Mouse (Mus musculus): ENCODE results near the gene Chst13. TPM values are rescaled to one million over a fixed set of nuclear protein-coding genes. Genes with fewer than 3 reads are reported as not detected.

Gene Chst13
- polyA plus RNA-seq, 1 experiment: 3.9 TPM

GRCm38 (mm10) chr6:90321811-90322210 lies 3.2 kb downstream of the Chst13 start:
- Histone ChIP-seq H3K4me2 (ENCODE audit: low read depth) (peak overlapping the region; percentile 52), H3K79me2 (ENCODE audit: control insufficient read depth, insufficient read depth) (no peaks in the 10 kb centered on the region), H3ac (ENCODE audit: control insufficient read depth, insufficient read length) (no peak overlapping the region), H3K27me3 (ENCODE audit: control insufficient read depth, insufficient read depth, insufficient read length) (no peaks in the 10 kb centered on the region), H3K4me3 (no peak overlapping the region), H3K36me3 (ENCODE audit: control insufficient read depth, insufficient read depth) (no peaks in the 10 kb centered on the region)
- no peak for TF ChIP-seq E2F4 (IDR thresholded peaks at IDR 0.05; ENCODE audit: insufficient read depth)
- TF ChIP-seq REST (IDR thresholded peaks at IDR 0.05; ENCODE audit: insufficient read depth, insufficient read length): no peak
- TF ChIP-seq CEBPB (IDR thresholded peaks at IDR 0.05; ENCODE audit: insufficient read depth, poor library complexity, severe bottlenecking): no peak
- no peak for TF ChIP-seq POLR2AphosphoS2 (IDR thresholded peaks at IDR 0.05; ENCODE audit: insufficient read length, low read depth)
- TF ChIP-seq TCF3 (IDR thresholded peaks at IDR 0.05; ENCODE audit: insufficient read length, low read depth): no peak
- TF ChIP-seq MYOD1 (IDR thresholded peaks at IDR 0.05; ENCODE audit: control insufficient read depth in 1 of 3, insufficient read length in 2 of 3, low read depth in 2 of 3): no peak
- no peak for TF ChIP-seq MAX (IDR thresholded peaks at IDR 0.05; ENCODE audit: low read depth)
- TF ChIP-seq TCF12 (IDR thresholded peaks at IDR 0.05; ENCODE audit: insufficient read depth, poor library complexity, severe bottlenecking): no peak
- TF ChIP-seq MYOG (IDR thresholded peaks at IDR 0.05; ENCODE audit: control insufficient read depth in 1 of 3, insufficient read depth in 1 of 3, insufficient read length in 2 of 3, low read depth in 2 of 3): no peak
- TF ChIP-seq USF1 (IDR thresholded peaks at IDR 0.05; ENCODE audit: low read depth): no peak
- no peak for TF ChIP-seq SRF (IDR thresholded peaks at IDR 0.05; ENCODE audit: control insufficient read depth, insufficient read length, low read depth)
- TF ChIP-seq POLR2A (IDR thresholded peaks at IDR 0.05; ENCODE audit: insufficient read length, low read depth): no peak

DNA sequence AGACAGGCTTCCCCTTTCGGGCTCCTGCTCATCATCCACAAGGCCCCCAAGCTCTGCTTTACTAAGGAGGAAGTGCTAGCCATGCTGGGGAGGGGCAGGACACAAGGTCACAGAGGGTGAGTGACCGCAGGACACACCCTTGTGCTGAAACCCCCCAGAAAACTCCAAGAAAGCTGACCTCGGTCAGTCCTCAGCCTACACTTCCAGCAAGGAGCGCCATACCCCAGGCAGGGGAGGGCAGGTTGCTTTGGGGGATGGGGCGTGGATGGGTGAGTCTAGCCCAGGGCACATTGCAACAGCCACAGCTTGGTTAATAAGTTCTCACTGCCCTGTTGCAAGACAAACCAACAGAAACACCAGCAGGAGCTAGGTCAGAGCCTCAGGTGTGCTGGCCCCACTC lies 4.6 kb downstream of the Chst13 start:
- H3K4me2 ChIP-seq (ENCODE audit: low read depth): peak overlapping the region; percentile 52
- H3ac ChIP-seq (ENCODE audit: control insufficient read depth, insufficient read length): no peak overlapping the region
- TF ChIP-seq POLR2A (IDR thresholded peaks at IDR 0.05; ENCODE audit: insufficient read length, low read depth) (no peak), TCF3 (IDR thresholded peaks at IDR 0.05; ENCODE audit: insufficient read length, low read depth) (no peak), MYOG (IDR thresholded peaks at IDR 0.05; ENCODE audit: control insufficient read depth in 1 of 3, insufficient read depth in 1 of 3, insufficient read length in 2 of 3, low read depth in 2 of 3) (peak in 1 of 3 experiments; percentile 4), CEBPB (IDR thresholded peaks at IDR 0.05; ENCODE audit: insufficient read depth, poor library complexity, severe bottlenecking) (no peak), TCF12 (IDR thresholded peaks at IDR 0.05; ENCODE audit: insufficient read depth, poor library complexity, severe bottlenecking) (no peak), POLR2AphosphoS2 (IDR thresholded peaks at IDR 0.05; ENCODE audit: insufficient read length, low read depth) (no peak), E2F4 (IDR thresholded peaks at IDR 0.05; ENCODE audit: insufficient read depth) (no peak)
- no peak overlapping the region for H3K4me3 ChIP-seq
- no peaks in the 10 kb centered on the region for H3K79me2 ChIP-seq (ENCODE audit: control insufficient read depth, insufficient read depth)
- H3K36me3 ChIP-seq (ENCODE audit: control insufficient read depth, insufficient read depth): no peaks in the 10 kb centered on the region
- H3K27me3 ChIP-seq (ENCODE audit: control insufficient read depth, insufficient read depth, insufficient read length): no peaks in the 10 kb centered on the region

- no peak overlapping the region for H3K4me3 ChIP-seq
- TF ChIP-seq MYOD1 (IDR thresholded peaks at IDR 0.05; ENCODE audit: control insufficient read depth in 1 of 3, insufficient read length in 2 of 3, low read depth in 2 of 3) (peak; percentile 31 to 83 (median 49)), MYOG (IDR thresholded peaks at IDR 0.05; ENCODE audit: control insufficient read depth in 1 of 3, insufficient read depth in 1 of 3, insufficient read length in 2 of 3, low read depth in 2 of 3) (peak in 2 of 3 experiments; percentile 7 to 58), TCF3 (IDR thresholded peaks at IDR 0.05; ENCODE audit: insufficient read length, low read depth) (no peak)
- peak overlapping the region; percentile 18 for H3K4me2 ChIP-seq (ENCODE audit: low read depth)
- no peaks in the 10 kb centered on the region for H3K79me2 ChIP-seq (ENCODE audit: control insufficient read depth, insufficient read depth)
- H3K36me3 ChIP-seq (ENCODE audit: control insufficient read depth, insufficient read depth): no peaks in the 10 kb centered on the region
- no peak overlapping the region for H3ac ChIP-seq (ENCODE audit: control insufficient read depth, insufficient read length)
- H3K27me3 ChIP-seq (ENCODE audit: control insufficient read depth, insufficient read depth, insufficient read length): no peaks in the 10 kb centered on the region
Measured at GRCm38 (mm10) chr6:90319475-90320191, 5.4 kb downstream of the Chst13 start.

DNA sequence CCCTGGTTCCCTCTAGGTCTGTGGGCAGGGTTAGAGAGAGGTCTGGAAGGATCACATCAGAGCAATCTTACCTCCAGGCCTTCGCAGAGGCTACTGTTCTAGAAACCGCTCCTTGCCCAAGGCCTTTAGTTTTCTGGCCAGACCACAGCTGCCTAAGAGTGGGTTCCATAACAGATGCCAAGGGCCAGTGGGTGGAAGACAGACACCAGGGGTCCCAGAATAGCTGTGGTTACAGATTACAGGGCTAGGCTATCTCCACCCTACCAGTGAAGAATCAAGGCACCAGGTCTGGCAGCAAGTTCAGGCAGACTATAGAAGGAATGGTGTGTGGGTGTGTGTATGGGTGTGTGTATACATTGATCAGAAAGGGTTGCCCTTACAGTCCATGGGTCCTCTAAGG lies 6.0 kb downstream of the Chst13 start:
- no peak for TF ChIP-seq TCF3 (IDR thresholded peaks at IDR 0.05; ENCODE audit: insufficient read length, low read depth)
- TF ChIP-seq MAX (IDR thresholded peaks at IDR 0.05; ENCODE audit: low read depth): no peak
- peak in 1 of 3 experiments; percentile 65 for TF ChIP-seq MYOD1 (IDR thresholded peaks at IDR 0.05; ENCODE audit: control insufficient read depth in 1 of 3, insufficient read length in 2 of 3, low read depth in 2 of 3)
- TF ChIP-seq MYOG (IDR thresholded peaks at IDR 0.05; ENCODE audit: control insufficient read depth in 1 of 3, insufficient read depth in 1 of 3, insufficient read length in 2 of 3, low read depth in 2 of 3): peak in 1 of 3 experiments; percentile 48
- peak; percentile 30 for TF ChIP-seq TCF12 (IDR thresholded peaks at IDR 0.05; ENCODE audit: insufficient read depth, poor library complexity, severe bottlenecking)
- no peaks in the 10 kb centered on the region for H3K27me3 ChIP-seq (ENCODE audit: control insufficient read depth, insufficient read depth, insufficient read length)
- peak overlapping the region; percentile 13 for H3K4me2 ChIP-seq (ENCODE audit: low read depth)
- H3ac ChIP-seq (ENCODE audit: control insufficient read depth, insufficient read length): no peak overlapping the region
- no peak overlapping the region for H3K4me3 ChIP-seq
- H3K36me3 ChIP-seq (ENCODE audit: control insufficient read depth, insufficient read depth): no peaks in the 10 kb centered on the region
- H3K79me2 ChIP-seq (ENCODE audit: control insufficient read depth, insufficient read depth): no peaks in the 10 kb centered on the region

DNA sequence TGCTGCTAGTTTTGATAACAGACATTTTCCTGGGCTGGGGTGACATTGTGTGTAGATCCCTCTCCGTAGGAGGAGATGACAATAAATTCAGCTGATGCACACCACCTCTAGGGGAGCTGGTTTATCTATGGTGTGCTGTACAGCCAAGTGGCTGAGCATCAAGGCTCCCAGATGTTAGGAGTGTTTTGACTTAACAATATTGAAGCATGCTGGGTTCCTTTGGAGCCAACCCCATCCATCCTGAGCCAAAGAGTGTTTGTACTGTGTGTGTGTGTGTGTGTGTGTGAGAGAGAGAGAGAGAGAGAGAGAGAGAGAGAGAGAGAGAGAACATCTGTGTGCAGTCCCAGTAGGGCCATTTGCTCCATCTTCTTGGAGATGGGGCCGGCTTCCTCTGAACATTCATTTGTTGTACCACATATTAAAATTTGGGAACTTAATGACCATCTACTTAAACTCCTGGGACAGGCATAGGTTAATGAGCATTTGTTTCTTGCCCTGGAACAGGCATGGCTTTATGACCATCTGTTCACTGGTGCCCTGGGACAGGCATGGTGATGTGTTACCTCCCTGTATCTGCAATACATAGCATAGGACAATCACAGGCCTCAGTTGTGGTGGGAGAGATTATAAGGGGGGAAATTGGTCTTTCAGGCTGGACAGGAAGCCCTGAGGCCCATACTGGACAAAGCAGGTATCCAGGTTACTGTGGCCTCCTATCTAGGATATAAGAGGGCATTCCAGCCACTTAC lies 7.3 kb downstream of the Chst13 start:
- H3K27me3 ChIP-seq (ENCODE audit: control insufficient read depth, insufficient read depth, insufficient read length): no peaks in the 10 kb centered on the region
- TF ChIP-seq POLR2AphosphoS2 (IDR thresholded peaks at IDR 0.05; ENCODE audit: insufficient read length, low read depth): no peak
- H3K4me3 ChIP-seq: no peak overlapping the region
- no peaks in the 10 kb centered on the region for H3K79me2 ChIP-seq (ENCODE audit: control insufficient read depth, insufficient read depth)
- no peaks in the 10 kb centered on the region for H3K36me3 ChIP-seq (ENCODE audit: control insufficient read depth, insufficient read depth)
- H3K4me2 ChIP-seq (ENCODE audit: low read depth): peak overlapping the region; percentile 36
- H3ac ChIP-seq (ENCODE audit: control insufficient read depth, insufficient read length): no peak overlapping the region

Data from myocyte (in vitro differentiated cells).